Mouse (Mus musculus) cerebellum, adult 9-11 months (tissue): ENCODE results near the gene Bap1.

Experiments used
- DNase-seq: peaks from one replicate; pipeline ENCODE4 v3.0.0; 2022

The Bap1 gene

GRCm38 (mm10) chr14:31233996-31234591 is 17.2 kb upstream of the Bap1 start:
- DNase-seq, result peak; percentile 76

GRCm38 (mm10) chr14:31237101-31237882 is 14.0 kb upstream of the Bap1 start:
- no peak for DNase-seq

- DNase-seq, result no peak
Measured at GRCm38 (mm10) chr14:31240528-31240927, 10.7 kb upstream of the Bap1 start.

- no peak for DNase-seq
Measured at GRCm38 (mm10) chr14:31244777-31245176, 6.5 kb upstream of the Bap1 start.

- DNase-seq, result no peak
Measured at GRCm38 (mm10) chr14:31245946-31246345, 5.3 kb upstream of the Bap1 start.

- no peak for DNase-seq
Measured at GRCm38 (mm10) chr14:31248396-31248795, 2.9 kb upstream of the Bap1 start.

- DNase-seq, result no peak
Measured at GRCm38 (mm10) chr14:31250222-31251083, 797 bp upstream of the Bap1 start.

GRCm38 (mm10) chr14:31251626-31252025 is 376 bp downstream of the Bap1 start:
- DNase-seq, result no peak

- peak; percentile 31 for DNase-seq
Measured at GRCm38 (mm10) chr14:31252091-31252490, 841 bp downstream of the Bap1 start.

- no peak for DNase-seq
Measured at GRCm38 (mm10) chr14:31258476-31259050, 7.3 kb downstream of the Bap1 start.

- no peak for DNase-seq
Measured at GRCm38 (mm10) chr14:31260374-31260773, 9.1 kb downstream of the Bap1 start.

- no peak for DNase-seq
Measured at GRCm38 (mm10) chr14:31260932-31261331, 9.7 kb downstream of the Bap1 start.

- no peak for DNase-seq
Measured at GRCm38 (mm10) chr14:31267649-31268048, 16.4 kb downstream of the Bap1 start.

- DNase-seq, result no peak
Measured at GRCm38 (mm10) chr14:31268301-31269001, 17.2 kb downstream of the Bap1 start.

- DNase-seq, result no peak
Measured at GRCm38 (mm10) chr14:31269456-31270100, 18.3 kb downstream of the Bap1 start.

- DNase-seq, result no peak
Measured at GRCm38 (mm10) chr14:31271121-31271520, 19.9 kb downstream of the Bap1 start.

GRCm38 (mm10) chr14:31272164-31272563 is 20.9 kb downstream of the Bap1 start:
- DNase-seq, result peak; percentile 55

GRCm38 (mm10) chr14:31285728-31286127 is 34.5 kb downstream of the Bap1 start:
- no peak for DNase-seq
